Comparison of ENCODE assay signal across 7 mouse cellular contexts in genomic region chr17:35917463-35918251, GRCm38 (mm10). TPM values are rescaled to one million over a fixed set of nuclear protein-coding genes. Genes with fewer than 3 reads are reported as not detected.
DNase-seq lines count a peak whose midpoint lies in the region; ATAC-seq lines count a peak whose summit lies in the region.

No protein-coding gene starts in this region.

- H3K27me3 ChIP-seq in heart, embryonic 16.5 days (ENCODE audit: control insufficient read depth, insufficient read depth, low read length): no peaks in the 10 kb centered on the region

- H3K4me2 ChIP-seq in heart, embryonic 16.5 days (ENCODE audit: low read depth, low read length): peak overlapping the region; percentile 98

- H3K4me1 ChIP-seq in heart, embryonic 16.5 days (ENCODE audit: control insufficient read depth, insufficient read depth, low read length): peaks cover 22% of the 10 kb centered on the region

- no peak for ATAC-seq in heart, embryonic 16.5 days (replicated peaks; ENCODE audit: extremely low read depth, insufficient read depth, low FRiP score)

- H3K9me3 ChIP-seq in heart, embryonic 16.5 days (replicated peaks; ENCODE audit: control insufficient read depth, low read length): no peaks in the 10 kb centered on the region

- H3K9ac ChIP-seq in heart, embryonic 16.5 days (ENCODE audit: low read length): peak overlapping the region; percentile 96

- peak overlapping the region; percentile 99 for H3K27ac ChIP-seq in heart, embryonic 16.5 days (ENCODE audit: low read length)

- peak; percentile 48 to 58 for DNase-seq in CD8-positive naive resting alpha-beta T cell, adult 2 months (ENCODE audit: low read depth in 2 of 2, low spot score in 2 of 2)
- peak; percentile 39 for DNase-seq in MEL-GATA-1-ER (ENCODE audit: extremely low read depth, low read depth)
- DNase-seq in embryo, embryonic 11.5 days (ENCODE audit: low read depth, low spot score): peak; percentile 48
- peak; percentile 54 to 69 for DNase-seq in layer of hippocampus, adult 18-20 months (ENCODE audit: low spot score in 2 of 2)
- peak; percentile 44 for DNase-seq in lung, postnatal 14 days
- peak; percentile 51 for DNase-seq in spleen, adult 12 weeks (ENCODE audit: low spot score)

- WGBS in heart, embryonic 16.5 days: 0% methylated on average over 13 of the region's 13 CpGs

- H3K4me3 ChIP-seq in heart, embryonic 16.5 days (ENCODE audit: low read length): peak overlapping the region; percentile 72

- peaks cover 10% of the 10 kb centered on the region; the same call in 1 of the 2 replicates for H3K36me3 ChIP-seq in heart, embryonic 16.5 days (ENCODE audit: control insufficient read depth, insufficient read depth)

RNA-seq across cellular contexts. Expression of gene Ppp1r10, which starts 1.4 kb away (rescaled TPM):
- 25.3 and 28.7 TPM in 2 replicates for polyA plus RNA-seq in heart, embryonic 16.5 days (2015; fragmentation: Nextera tagmentation; extraction: Ambion mirVana)
- total RNA-seq in layer of hippocampus, adult 18-20 months (2021): 10 to 100 TPM; 66.5 to 72.5 TPM

RNA-seq across cellular contexts. Expression of gene Mrps18b, which starts 1.5 kb away (rescaled TPM):
- polyA plus RNA-seq in heart, embryonic 16.5 days (2015; fragmentation: Nextera tagmentation; extraction: Ambion mirVana): 70.1 and 77.3 TPM in 2 replicates
- total RNA-seq in layer of hippocampus, adult 18-20 months (2021): 10 to 100 TPM; 37.8 to 44.3 TPM

RNA-seq across cellular contexts. Expression of gene Atat1, which starts 7.8 kb away (rescaled TPM):
- polyA plus RNA-seq in heart, embryonic 16.5 days (2015; fragmentation: Nextera tagmentation; extraction: Ambion mirVana): 41.1 and 45.5 TPM in 2 replicates
- total RNA-seq in layer of hippocampus, adult 18-20 months (2021): 10 to 100 TPM; 51.0 to 59.0 TPM

RNA-seq across cellular contexts. Expression of gene 2310061I04Rik, which starts 20.4 kb away (rescaled TPM):
- 33.7 and 34.6 TPM in 2 replicates for polyA plus RNA-seq in heart, embryonic 16.5 days (2015; fragmentation: Nextera tagmentation; extraction: Ambion mirVana)
- 10 to 100 TPM; 52.9 to 56.7 TPM for total RNA-seq in layer of hippocampus, adult 18-20 months (2021)

RNA-seq across cellular contexts. Expression of gene Dhx16, which starts 38.0 kb away (rescaled TPM):
- polyA plus RNA-seq in heart, embryonic 16.5 days (2015; fragmentation: Nextera tagmentation; extraction: Ambion mirVana): 27.4 and 29.2 TPM in 2 replicates
- 10 to 100 TPM; 25.0 to 30.2 TPM for total RNA-seq in layer of hippocampus, adult 18-20 months (2021)
